Mouse (Mus musculus) retina, adult 2 months (tissue): Measurements from ENCODE around the gene Stk39.
A peak's percentile ranks its signal among the peaks of the same experiment; 100 is the strongest.

Experiments
- DNase-seq: peaks from one replicate; pipeline ENCODE4 v3.0.0-alpha.2; 2012; ENCODE audit warnings: low read depth, low spot score

Stk39 gene

GRCm38 (mm10) chr2:68382394-68383059 is 89.5 kb downstream of the Stk39 start:
- DNase-seq = no peak

- DNase-seq = no peak
These were observed 90.2 kb downstream of the Stk39 start for GRCm38 (mm10) chr2:68381881-68382280.

DNA sequence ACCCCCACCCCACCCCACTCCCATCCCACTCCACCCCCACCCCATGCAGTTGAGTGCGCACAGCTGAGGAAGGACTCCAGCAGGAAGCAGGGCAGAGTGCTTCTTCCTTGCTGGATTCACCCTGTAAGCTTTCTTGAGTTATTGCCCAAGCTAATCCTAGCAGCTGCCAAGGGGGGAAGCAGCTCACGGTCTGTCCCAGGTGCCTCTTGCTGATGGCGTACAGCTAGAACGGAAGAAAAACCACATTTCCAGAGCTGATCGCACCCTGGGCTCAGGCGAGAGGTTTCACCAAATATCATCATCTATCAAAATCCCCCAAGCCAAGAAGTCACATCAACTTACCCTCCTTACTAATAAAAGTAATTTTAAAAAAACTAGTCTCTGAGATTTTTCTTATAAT is 90.9 kb downstream of the Stk39 start:
- no peak for DNase-seq

DNA sequence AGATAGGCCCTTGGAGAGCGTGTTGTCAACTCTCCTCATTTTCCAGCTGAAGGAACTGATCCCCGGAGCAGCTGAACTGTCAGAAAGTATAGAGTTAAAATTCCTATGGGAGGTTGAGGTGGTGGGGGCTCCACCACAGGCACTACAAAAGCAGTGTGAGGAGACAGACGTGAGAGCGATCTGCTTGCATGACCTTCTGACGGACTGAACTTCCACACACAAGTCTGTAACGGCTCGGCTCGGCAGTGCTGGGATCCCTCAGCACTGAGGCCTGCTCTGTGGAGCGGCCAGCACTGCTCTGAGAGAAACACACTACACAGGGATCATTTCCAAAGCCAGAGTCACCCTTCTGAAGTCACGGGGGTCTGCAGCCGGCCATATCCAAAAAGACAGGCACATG is 92.4 kb downstream of the Stk39 start:
- DNase-seq = no peak

DNA sequence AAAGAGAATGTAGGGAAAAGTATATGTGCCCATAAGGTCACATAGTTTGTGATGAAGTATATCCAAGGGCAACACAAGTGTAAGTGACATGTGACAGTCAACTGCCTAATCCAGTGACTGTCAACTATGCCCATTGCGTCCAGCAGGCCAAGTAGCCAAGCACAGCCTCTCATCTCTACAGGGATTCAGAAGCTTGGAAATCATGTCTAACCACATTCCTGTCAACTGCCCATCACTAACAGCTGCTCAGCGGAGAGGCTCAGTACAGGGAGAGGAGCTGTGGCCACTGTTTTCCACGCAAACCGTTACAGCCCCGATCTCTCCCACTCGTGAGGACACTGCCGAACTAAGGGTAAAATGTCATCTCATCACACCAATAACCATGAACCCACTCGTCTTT is 93.7 kb downstream of the Stk39 start:
- no peak for DNase-seq

DNA sequence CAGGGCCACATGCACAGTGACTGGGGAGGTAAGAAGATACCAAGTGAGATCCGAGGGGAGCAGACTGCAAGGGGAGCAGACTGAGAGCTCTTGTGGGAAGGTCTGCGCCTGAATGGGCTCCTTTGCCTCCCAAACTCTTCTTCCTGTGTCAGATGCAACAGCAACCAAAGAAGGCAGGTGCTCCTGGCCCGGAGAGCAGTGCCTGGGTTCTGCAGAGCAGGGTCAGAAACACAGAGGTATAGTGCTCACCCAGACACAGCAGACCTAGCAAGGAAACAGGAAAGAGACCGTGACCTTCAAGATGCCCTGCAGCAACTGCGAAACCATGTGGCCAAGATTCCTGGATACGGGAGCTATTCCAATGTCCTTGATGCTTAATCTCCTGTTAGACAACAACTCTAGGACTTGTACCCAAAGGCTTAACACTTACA is 94.8 kb downstream of the Stk39 start:
- no peak for DNase-seq

DNA sequence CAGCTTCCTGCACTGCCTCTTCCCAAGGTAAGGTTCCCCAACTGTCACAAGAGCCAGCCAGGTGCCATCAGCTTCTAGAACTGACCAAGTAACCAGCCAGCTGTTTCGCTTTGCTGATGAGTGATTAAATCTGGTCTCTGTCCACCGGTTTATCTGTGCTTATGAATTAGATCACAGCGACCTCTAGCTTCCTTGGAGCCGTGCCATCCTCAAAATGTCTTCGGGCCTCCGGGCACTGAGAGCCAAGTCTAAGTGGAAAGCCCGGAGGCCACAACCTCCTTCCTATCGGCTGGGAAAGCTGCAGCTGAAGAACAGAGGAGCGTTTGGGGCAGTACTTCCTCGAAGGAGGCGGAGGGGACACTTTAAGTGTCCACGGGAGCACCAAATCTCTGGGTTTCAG is 95.4 kb downstream of the Stk39 start:
- DNase-seq = no peak

DNA sequence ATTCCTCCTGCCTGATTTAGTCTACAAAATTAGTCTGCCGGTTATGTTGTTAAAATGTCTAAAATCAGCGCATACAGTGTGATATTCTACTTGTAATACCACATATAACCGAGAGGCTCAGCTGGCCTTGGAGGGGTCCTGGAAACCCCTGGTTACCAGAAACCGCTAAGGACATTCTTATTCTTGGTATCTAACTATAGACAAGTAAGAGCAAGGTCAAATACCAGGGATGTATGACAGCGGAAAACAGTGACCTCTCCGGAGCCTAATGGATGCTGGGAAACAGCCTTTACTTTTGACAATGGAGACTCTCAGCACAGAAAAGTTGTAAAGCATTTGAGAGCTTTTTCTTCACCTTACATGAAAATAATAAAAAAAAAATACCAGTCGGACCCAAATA is 97.9 kb downstream of the Stk39 start:
- no peak for DNase-seq

GRCm38 (mm10) chr2:68371912-68372311 is 100.2 kb downstream of the Stk39 start:
- no peak for DNase-seq

DNA sequence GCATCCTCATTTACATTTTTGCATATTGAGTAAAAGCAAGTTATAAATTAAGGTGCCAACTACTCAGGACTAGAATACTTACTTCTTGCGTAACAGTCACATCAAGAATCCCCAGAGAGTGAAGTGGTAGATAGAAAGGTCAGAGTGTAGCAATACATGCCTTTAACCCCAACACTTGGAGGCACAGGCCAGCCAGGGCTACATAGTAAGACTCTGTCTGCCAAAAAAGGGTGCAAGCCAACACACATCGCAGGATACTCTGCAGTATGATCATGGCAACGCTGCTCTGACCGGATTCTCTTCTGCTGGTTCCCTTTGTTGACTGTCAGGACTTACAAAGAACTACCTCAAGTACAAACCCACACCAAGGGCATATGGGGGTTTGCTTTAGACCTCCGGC is 101.7 kb downstream of the Stk39 start:
- no peak for DNase-seq

- DNase-seq = no peak
These were observed 103.0 kb downstream of the Stk39 start for GRCm38 (mm10) chr2:68369080-68369479.

DNA sequence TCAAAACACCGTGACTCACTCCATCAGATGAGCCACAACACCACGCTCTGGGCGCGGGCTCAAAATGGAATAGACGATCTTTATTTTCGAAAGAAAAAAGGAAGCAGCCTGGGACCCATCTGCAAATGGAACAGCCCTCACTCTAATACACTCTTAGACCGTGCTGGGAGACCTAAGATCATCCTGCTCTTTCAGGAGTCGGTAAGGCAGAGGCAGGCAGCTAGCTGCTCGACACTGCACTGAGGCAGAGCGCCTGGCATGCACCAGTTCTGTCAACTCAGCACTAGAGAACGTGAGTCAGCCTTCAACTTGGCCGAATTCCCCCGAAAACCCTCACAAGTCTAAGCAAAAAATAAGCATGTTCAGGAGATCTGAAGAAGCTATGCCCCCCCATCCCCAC is 104.1 kb downstream of the Stk39 start:
- DNase-seq = no peak

- DNase-seq = no peak
These were observed 105.2 kb downstream of the Stk39 start for GRCm38 (mm10) chr2:68366897-68367193.

GRCm38 (mm10) chr2:68366091-68366896 is 105.8 kb downstream of the Stk39 start:
- DNase-seq = no peak

GRCm38 (mm10) chr2:68365504-68365903 is 106.6 kb downstream of the Stk39 start:
- DNase-seq = no peak

- DNase-seq = peak; percentile 22
These were observed 107.7 kb downstream of the Stk39 start for GRCm38 (mm10) chr2:68364181-68364900.

DNA sequence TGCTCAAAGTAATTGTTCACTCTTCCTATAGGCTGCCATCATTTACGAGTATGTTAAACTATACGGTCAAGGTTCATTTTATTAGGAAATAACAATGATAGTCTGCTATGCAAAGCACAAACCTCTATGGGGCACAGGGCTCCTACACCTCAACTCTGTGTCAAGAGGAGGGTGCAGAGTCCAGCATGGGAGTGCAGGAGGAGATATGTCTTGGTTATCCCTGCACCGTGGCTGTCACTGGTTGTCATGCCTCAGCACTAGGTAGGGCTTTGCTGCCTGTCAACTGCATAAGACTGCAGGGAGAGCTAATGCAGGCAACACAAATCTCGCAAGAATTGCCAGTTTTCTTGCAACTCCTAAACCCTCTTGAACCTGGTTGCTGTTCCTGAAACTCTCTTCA is 108.9 kb downstream of the Stk39 start:
- DNase-seq = no peak

DNA sequence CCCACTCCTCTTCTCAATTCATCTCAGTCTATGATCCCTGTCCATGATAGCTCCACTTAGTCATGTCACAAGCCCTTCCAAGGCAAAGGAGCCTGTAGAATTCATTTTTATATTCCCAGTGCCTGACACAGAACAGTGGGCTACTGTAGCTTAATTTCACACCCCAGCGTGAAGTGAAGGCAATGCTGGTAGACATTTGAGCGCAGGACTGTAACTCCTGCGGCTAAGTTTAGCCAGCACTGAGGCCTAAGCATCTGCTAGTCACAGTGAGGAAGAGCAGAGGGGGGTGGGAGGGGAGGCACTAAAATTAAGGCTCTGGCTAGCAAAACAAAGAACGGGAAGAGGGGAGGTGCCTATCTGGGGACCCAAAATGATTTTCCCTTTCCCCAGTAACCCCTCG is 110.4 kb downstream of the Stk39 start:
- no peak for DNase-seq

DNA sequence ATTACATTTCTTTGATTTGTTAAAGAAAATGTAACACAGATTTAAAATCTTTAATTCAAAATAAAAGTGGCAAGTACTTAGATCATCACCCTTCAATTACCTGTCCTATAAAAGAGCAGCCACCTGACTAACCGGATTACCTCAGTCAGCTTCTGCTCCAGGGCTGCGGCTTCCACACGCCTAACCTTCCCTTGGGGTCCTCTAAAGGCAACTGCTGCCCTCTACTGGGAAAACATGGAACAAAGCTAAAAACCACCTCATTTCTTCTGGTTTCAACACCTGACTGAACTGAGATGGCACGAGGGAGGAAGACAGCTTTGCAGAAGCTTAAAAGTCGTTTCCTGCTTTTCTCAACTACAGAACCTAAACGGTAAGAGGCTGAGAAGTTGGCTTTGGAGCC is 121.4 kb downstream of the Stk39 start:
- peak; percentile 61 for DNase-seq

- DNase-seq = peak; percentile 58
These were observed 122.3 kb downstream of the Stk39 start for GRCm38 (mm10) chr2:68349593-68350383.

DNA sequence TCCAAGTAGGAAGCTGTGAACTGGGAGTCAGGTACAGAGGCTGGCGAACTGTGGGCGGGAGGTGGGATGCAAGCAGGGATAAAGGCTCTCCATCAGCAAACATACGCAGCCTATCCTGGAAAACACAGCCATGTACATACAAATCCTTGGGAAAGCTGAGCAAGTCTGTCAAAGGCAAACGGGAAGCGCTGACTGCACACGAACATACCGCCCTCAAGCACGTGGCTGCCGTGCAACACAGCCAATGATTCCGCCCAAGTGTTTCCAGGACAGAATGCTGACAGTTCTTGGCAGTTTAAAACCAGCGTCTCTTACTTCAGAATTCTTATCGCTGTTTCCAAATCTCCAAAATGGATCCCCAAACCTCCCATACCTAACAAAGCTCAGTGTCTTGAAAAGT is 123.1 kb downstream of the Stk39 start:
- no peak for DNase-seq
